Mouse (Mus musculus) hindbrain, embryonic 16.5 days (tissue): ENCODE measurements around the gene Col6a6. TPM values are rescaled to one million over a fixed set of nuclear protein-coding genes. Genes with fewer than 3 reads are reported as not detected.

Experiments
- ATAC-seq: fragments of 200-750 bp; cut with Nextera tagmentation; 2 replicates; pipeline ENCODE4 v1.8.0; 2017; ENCODE audit warnings: moderate TSS enrichment, moderate library complexity
- H3K27ac ChIP-seq: fragments of 300-500 bp; sonication (generic); 2 replicates; pipeline ENCODE4 v1.5.1; 2014; ENCODE audit warnings: low read depth, mild to moderate bottlenecking, control low read depth, low read length, moderate library complexity
- H3K27me3 ChIP-seq: fragments of 300-500 bp; sonication (generic); replicated peaks from 2 replicates; pipeline ENCODE4 v1.6.1; 2014; ENCODE audit warnings: low read length; ENCODE audit not compliant: control insufficient read depth, insufficient read depth
- H3K36me3 ChIP-seq: fragments of 300-500 bp; sonication (generic); 2 replicates; pipeline ENCODE4 v1.6.1; 2014; ENCODE audit warnings: mild to moderate bottlenecking, low read length, moderate library complexity, mixed read lengths; ENCODE audit not compliant: control insufficient read depth, insufficient read depth
- H3K4me1 ChIP-seq: fragments of 300-500 bp; sonication (generic); 2 replicates; pipeline ENCODE4 v1.6.1; 2014; ENCODE audit warnings: low read depth, low read length; ENCODE audit not compliant: control insufficient read depth, insufficient read depth
- H3K4me2 ChIP-seq: fragments of 300-500 bp; sonication (generic); 2 replicates; pipeline ENCODE4 v1.6.1; 2014; ENCODE audit warnings: mild to moderate bottlenecking, low read length, control low read depth, moderate library complexity
- H3K4me3 ChIP-seq: fragments of 300-500 bp; sonication (generic); 2 replicates; pipeline ENCODE4 v1.5.1; 2014; ENCODE audit warnings: mild to moderate bottlenecking, low read length, control low read depth, moderate library complexity
- H3K9ac ChIP-seq: fragments of 300-500 bp; sonication (generic); 2 replicates; pipeline ENCODE4 v1.6.1; 2014; ENCODE audit warnings: low read depth, mild to moderate bottlenecking, control low read depth, low read length, moderate library complexity
- H3K9me3 ChIP-seq: fragments of 300-500 bp; sonication (generic); 2 replicates; pipeline ENCODE4 v1.6.1; 2014; ENCODE audit warnings: mild to moderate bottlenecking, low read length, moderate library complexity; ENCODE audit not compliant: control insufficient read depth
- WGBS: fragments of 180-500 bp; shearing (Covaris S2); extraction: QIAGEN DNeasy Blood & Tissue Kit; methylation state at CpG from one replicate; pipeline ENCODE4 v1.1.7; 2014; 5-methylcytosine and 5-hydroxymethylcytosine counted together
- polyA plus RNA-seq: library from polyadenylated mRNA; unstranded; fragments of >200 nt; fragmentation: Nextera tagmentation; extraction: Ambion mirVana; gene quantifications from 2 replicates; pipeline ENCODE4 v1.2.1, GENCODE M21; 2015

Gene Col6a6
- polyA plus RNA-seq, 1 experiment from 2014 or later = 0.34 TPM

DNA sequence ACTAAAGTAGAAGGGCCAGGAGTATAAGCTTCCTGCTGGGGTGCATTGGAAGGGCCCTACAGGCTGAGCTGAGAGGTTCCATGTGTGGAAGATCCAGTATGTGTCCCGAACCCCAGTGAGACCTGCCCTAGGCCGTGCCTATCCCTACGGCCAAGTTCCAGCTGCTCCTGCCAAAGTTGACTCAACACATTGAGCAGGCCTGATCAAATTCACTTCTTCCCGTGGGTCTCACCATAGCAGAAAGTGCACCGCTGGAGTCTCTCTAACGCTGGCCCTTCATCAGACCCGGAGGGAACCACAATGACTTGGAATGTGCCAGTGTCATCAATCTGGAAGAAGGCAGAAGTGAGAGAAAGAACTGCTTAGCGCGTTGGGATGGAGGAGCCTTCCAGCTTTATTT is 126.0 kb downstream of the Col6a6 start:
- WGBS = 54% methylated on average over 9 of the region's 9 CpGs
- H3K36me3 ChIP-seq = no peaks in the 10 kb centered on the region
- H3K27me3 ChIP-seq = no peaks in the 10 kb centered on the region
- H3K4me3 ChIP-seq = no peak overlapping the region
- H3K9ac ChIP-seq = no peak overlapping the region
- no peaks in the 10 kb centered on the region; the same call in none of the 2 replicates for H3K4me1 ChIP-seq
- H3K9me3 ChIP-seq = no peaks in the 10 kb centered on the region
- H3K4me2 ChIP-seq = no peak overlapping the region
- H3K27ac ChIP-seq = no peak overlapping the region
- ATAC-seq = no peak

- H3K4me3 ChIP-seq = no peak overlapping the region
- WGBS = 67% methylated on average over 6 of the region's 6 CpGs
- H3K27ac ChIP-seq = no peak overlapping the region
- H3K27me3 ChIP-seq = no peaks in the 10 kb centered on the region
- H3K36me3 ChIP-seq = no peaks in the 10 kb centered on the region
- H3K9me3 ChIP-seq = no peaks in the 10 kb centered on the region
- no peak overlapping the region for H3K4me2 ChIP-seq
- no peaks in the 10 kb centered on the region; the same call in none of the 2 replicates for H3K4me1 ChIP-seq
- no peak overlapping the region for H3K9ac ChIP-seq
- ATAC-seq = peak; percentile 63; the same call in 1 of the 2 replicates
These were observed 127.3 kb downstream of the Col6a6 start for GRCm38 (mm10) chr9:105700702-105701101.

- Histone ChIP-seq H3K4me2 (no peak overlapping the region), H3K9me3 (no peaks in the 10 kb centered on the region), H3K9ac (no peak overlapping the region), H3K27me3 (no peaks in the 10 kb centered on the region), H3K27ac (0 out of 2 replicates have a peak overlapping the region, but pooled peaks have one; percentile 21), H3K36me3 (no peaks in the 10 kb centered on the region), H3K4me1 (no peaks in the 10 kb centered on the region; the same call in 1 of the 2 replicates), H3K4me3 (no peak overlapping the region)
- WGBS = 60% methylated on average over 9 of the region's 9 CpGs
- no peak for ATAC-seq
These were observed 130.1 kb downstream of the Col6a6 start for GRCm38 (mm10) chr9:105697764-105698396.

- WGBS = 81% methylated on average over 7 of the region's 7 CpGs
- Histone ChIP-seq H3K9me3 (no peaks in the 10 kb centered on the region), H3K4me1 (no peaks in the 10 kb centered on the region; the same call in 1 of the 2 replicates), H3K4me2 (no peak overlapping the region), H3K27me3 (no peaks in the 10 kb centered on the region), H3K36me3 (no peaks in the 10 kb centered on the region), H3K27ac (no peak overlapping the region), H3K9ac (no peak overlapping the region), H3K4me3 (no peak overlapping the region)
- ATAC-seq = no peak
These were observed 131.0 kb downstream of the Col6a6 start for GRCm38 (mm10) chr9:105696818-105697564.

- H3K4me2 ChIP-seq = no peak overlapping the region
- H3K9ac ChIP-seq = no peak overlapping the region
- no peaks in the 10 kb centered on the region; the same call in 1 of the 2 replicates for H3K36me3 ChIP-seq
- H3K4me1 ChIP-seq = no peaks in the 10 kb centered on the region; the same call in 1 of the 2 replicates
- no peaks in the 10 kb centered on the region for H3K9me3 ChIP-seq
- H3K27me3 ChIP-seq = no peaks in the 10 kb centered on the region
- no peak overlapping the region for H3K27ac ChIP-seq
- no peak overlapping the region for H3K4me3 ChIP-seq
- WGBS = 9% methylated on average over 5 of the region's 5 CpGs
- peak; percentile 65 for ATAC-seq
These were observed 134.1 kb downstream of the Col6a6 start for GRCm38 (mm10) chr9:105693854-105694253.

GRCm38 (mm10) chr9:105693056-105693455 is 134.9 kb downstream of the Col6a6 start:
- no peaks in the 10 kb centered on the region for H3K9me3 ChIP-seq
- H3K27ac ChIP-seq = peak overlapping the region; percentile 36; the same call in 1 of the 2 replicates
- no peak overlapping the region for H3K4me3 ChIP-seq
- no peak overlapping the region for H3K4me2 ChIP-seq
- H3K4me1 ChIP-seq = no peaks in the 10 kb centered on the region; the same call in 1 of the 2 replicates
- WGBS = 84% methylated on average over 9 of the region's 9 CpGs
- no peaks in the 10 kb centered on the region for H3K27me3 ChIP-seq
- H3K36me3 ChIP-seq = no peaks in the 10 kb centered on the region; the same call in 1 of the 2 replicates
- no peak for ATAC-seq
- H3K9ac ChIP-seq = no peak overlapping the region

GRCm38 (mm10) chr9:105692472-105692871 is 135.5 kb downstream of the Col6a6 start:
- H3K27me3 ChIP-seq = no peaks in the 10 kb centered on the region
- no peak for ATAC-seq
- no peak overlapping the region for H3K27ac ChIP-seq
- WGBS = 82% methylated on average over 14 of the region's 14 CpGs
- H3K9ac ChIP-seq = no peak overlapping the region
- no peak overlapping the region for H3K4me3 ChIP-seq
- H3K9me3 ChIP-seq = no peaks in the 10 kb centered on the region
- no peaks in the 10 kb centered on the region for H3K4me1 ChIP-seq
- peaks cover 4% of the 10 kb centered on the region for H3K36me3 ChIP-seq
- H3K4me2 ChIP-seq = no peak overlapping the region

DNA sequence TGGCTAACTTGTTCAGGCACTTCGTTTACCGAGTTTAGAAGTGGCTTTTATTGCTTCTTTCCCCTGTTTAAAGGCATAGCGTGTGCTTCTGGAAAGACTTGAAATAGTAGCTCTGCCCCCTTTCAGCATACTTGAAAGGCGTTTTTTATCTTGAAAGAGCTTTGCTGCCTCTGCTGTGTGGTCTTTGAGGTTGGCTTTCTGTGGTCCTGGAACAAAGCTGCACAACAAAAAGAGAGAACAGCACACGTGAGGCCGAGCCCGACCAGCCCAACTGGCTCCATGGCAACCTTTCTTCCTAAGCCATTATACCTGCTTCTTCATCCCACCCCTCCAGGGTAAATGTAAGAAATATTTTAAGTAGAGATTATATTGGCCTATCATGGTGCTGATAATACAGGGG is 138.5 kb downstream of the Col6a6 start:
- H3K27ac ChIP-seq = no peak overlapping the region
- no peak overlapping the region for H3K4me2 ChIP-seq
- 46% methylated on average over 7 of the region's 7 CpGs for WGBS
- no peak overlapping the region for H3K4me3 ChIP-seq
- no peaks in the 10 kb centered on the region for H3K4me1 ChIP-seq
- ATAC-seq = no peak
- H3K9me3 ChIP-seq = no peaks in the 10 kb centered on the region
- peaks cover 11% of the 10 kb centered on the region for H3K36me3 ChIP-seq
- no peaks in the 10 kb centered on the region for H3K27me3 ChIP-seq
- H3K9ac ChIP-seq = no peak overlapping the region

DNA sequence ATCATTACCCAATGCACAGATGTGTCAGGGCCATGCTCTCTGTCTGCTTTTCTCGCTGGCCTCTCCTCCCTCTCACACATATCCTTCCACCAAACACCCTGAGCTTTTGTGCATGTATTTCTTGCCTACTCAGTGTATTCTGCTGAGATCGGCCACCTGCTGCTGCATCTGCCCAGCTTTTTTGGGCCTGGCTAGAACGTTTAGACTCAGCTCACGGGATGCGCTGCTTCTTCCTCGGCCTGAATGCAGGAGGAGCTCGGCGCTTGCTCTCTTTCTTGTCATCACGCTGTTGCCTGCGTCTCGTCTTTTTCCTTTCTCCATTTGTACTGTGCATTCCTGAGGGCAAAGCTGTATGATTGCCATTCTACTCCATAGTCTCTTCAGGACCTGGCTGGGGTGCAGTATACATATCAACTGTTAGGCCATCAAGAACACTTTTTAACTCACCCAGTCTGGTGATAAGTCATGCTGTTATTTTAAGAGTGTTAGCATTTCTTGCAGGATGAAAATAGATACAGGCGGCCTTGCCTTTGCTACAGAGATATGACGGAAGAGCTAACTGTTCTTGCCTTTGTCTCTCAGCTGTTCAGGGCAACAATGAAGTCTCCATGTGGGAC is 143.3 kb downstream of the Col6a6 start:
- peaks cover 4% of the 10 kb centered on the region for H3K4me1 ChIP-seq
- H3K36me3 ChIP-seq = peaks cover 21% of the 10 kb centered on the region
- 85% methylated on average over 13 of the region's 13 CpGs for WGBS
- H3K27ac ChIP-seq = no peak overlapping the region
- no peak overlapping the region for H3K9ac ChIP-seq
- no peak overlapping the region for H3K4me3 ChIP-seq
- no peak overlapping the region for H3K4me2 ChIP-seq
- no peaks in the 10 kb centered on the region for H3K9me3 ChIP-seq
- H3K27me3 ChIP-seq = no peaks in the 10 kb centered on the region
- no peak for ATAC-seq
